Mouse (Mus musculus): ENCODE data around the gene Rbm18. TPM values are rescaled to one million over a fixed set of nuclear protein-coding genes. Genes with fewer than 3 reads are reported as not detected.

Gene Rbm18
- polyA plus RNA-seq, 1 experiment from 2014 or later, result 98.2 TPM

DNA sequence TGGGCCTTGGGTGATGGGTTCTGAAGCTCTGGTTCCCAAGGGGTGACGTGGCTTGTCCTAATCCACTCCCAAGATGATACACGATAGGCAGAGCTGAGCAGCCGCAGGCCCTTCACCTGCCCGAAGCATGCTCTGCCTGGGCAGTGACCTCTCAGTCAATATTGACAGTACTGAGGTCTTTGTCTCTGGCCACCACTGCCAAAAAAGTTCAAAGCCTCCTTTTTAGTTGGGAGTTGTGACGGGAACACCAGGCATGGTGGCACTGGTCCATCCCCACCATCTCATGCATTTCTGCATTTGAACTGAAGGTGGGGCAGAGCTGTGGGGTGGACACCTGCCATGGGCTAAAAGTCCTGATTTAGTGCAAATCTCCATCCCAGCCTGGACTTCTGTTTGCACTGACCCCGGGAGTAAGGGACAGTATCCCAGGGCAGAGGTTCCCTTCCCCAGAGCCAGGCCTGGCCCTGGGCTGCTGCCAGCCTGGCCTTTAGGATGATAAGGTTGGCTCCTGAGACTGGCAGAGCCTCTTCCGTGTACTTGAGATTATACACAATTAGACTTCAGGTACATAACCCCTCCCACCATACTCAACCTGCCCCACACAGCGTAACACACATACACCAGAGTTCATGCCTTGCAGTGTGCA is 64.8 kb downstream of the Rbm18 start:
- H3K4me1 ChIP-seq (replicated peaks; ENCODE audit: control insufficient read depth, insufficient read depth, low read length), result no peaks in the 10 kb centered on the region
- ATAC-seq (replicated peaks; ENCODE audit: low FRiP score) (no peak), DNase-seq (ENCODE audit: low spot score) (no peak)
- H3K4me3 ChIP-seq (ENCODE audit: low read depth, low read length), result no peak overlapping the region
- no peaks in the 10 kb centered on the region for H3K9me3 ChIP-seq (ENCODE audit: control insufficient read depth, low read length)
- no peaks in the 10 kb centered on the region for H3K36me3 ChIP-seq (ENCODE audit: control insufficient read depth, insufficient read depth, low read length)
- no peak overlapping the region for H3K27ac ChIP-seq (ENCODE audit: low read depth, low read length)
- no peaks in the 10 kb centered on the region for H3K27me3 ChIP-seq (ENCODE audit: control insufficient read depth, insufficient read depth, low read length)
- no peak overlapping the region for H3K9ac ChIP-seq (ENCODE audit: low read length)
- 83% methylated on average over 8 of the region's 8 CpGs for WGBS
- H3K4me2 ChIP-seq (ENCODE audit: low read depth, low read length, severe bottlenecking), result no peak overlapping the region

GRCm38 (mm10) chr2:36067132-36067531 is 69.4 kb downstream of the Rbm18 start:
- Histone ChIP-seq H3K9me3 (ENCODE audit: control insufficient read depth, low read length) (no peaks in the 10 kb centered on the region), H3K27ac (ENCODE audit: low read depth, low read length) (no peak overlapping the region), H3K4me3 (ENCODE audit: low read depth, low read length) (no peak overlapping the region), H3K36me3 (ENCODE audit: control insufficient read depth, insufficient read depth, low read length) (no peaks in the 10 kb centered on the region), H3K27me3 (ENCODE audit: control insufficient read depth, insufficient read depth, low read length) (no peaks in the 10 kb centered on the region), H3K4me1 (replicated peaks; ENCODE audit: control insufficient read depth, insufficient read depth, low read length) (no peaks in the 10 kb centered on the region), H3K4me2 (ENCODE audit: low read depth, low read length, severe bottlenecking) (no peak overlapping the region), H3K9ac (ENCODE audit: low read length) (no peak overlapping the region)
- WGBS, result 60% methylated on average over 9 of the region's 9 CpGs
- DNase-seq (ENCODE audit: low spot score) (no peak), ATAC-seq (replicated peaks; ENCODE audit: low FRiP score) (no peak)

Other genes with a start within 250 kb of the Rbm18 start
- gene Ttll11, start 156.9 kb downstream of the Rbm18 start, polyA plus RNA-seq (2014; fragmentation: Nextera tagmentation; extraction: Ambion mirVana), result 2.3 and 2.5 TPM in 2 replicates
- gene Ndufa8, start 87.4 kb downstream of the Rbm18 start, polyA plus RNA-seq (2014; fragmentation: Nextera tagmentation; extraction: Ambion mirVana), result 177 and 184 TPM in 2 replicates
- 0.47 and 0.68 TPM in 2 replicates for gene Morn5, start 87.3 kb downstream of the Rbm18 start, polyA plus RNA-seq (2014; fragmentation: Nextera tagmentation; extraction: Ambion mirVana)
- 10.6 and 19.0 TPM in 2 replicates for gene Lhx6, start 31.4 kb downstream of the Rbm18 start, polyA plus RNA-seq (2014; fragmentation: Nextera tagmentation; extraction: Ambion mirVana)
- 23.2 and 28.2 TPM in 2 replicates for gene Mrrf, start 384 bp downstream of the Rbm18 start, polyA plus RNA-seq (2014; fragmentation: Nextera tagmentation; extraction: Ambion mirVana)
- gene Ptgs1, start 93.7 kb upstream of the Rbm18 start, polyA plus RNA-seq (2014; fragmentation: Nextera tagmentation; extraction: Ambion mirVana), result 2.8 and 2.9 TPM in 2 replicates
- gene Olfr338, start 236.7 kb upstream of the Rbm18 start, polyA plus RNA-seq (2014; fragmentation: Nextera tagmentation; extraction: Ambion mirVana), result not detected in 2 replicates

All from forebrain, embryonic 11.5 days (tissue).